Mouse (Mus musculus): ENCODE measurements around the gene Rab39.

Rab39 gene

GRCm38 (mm10) chr9:53705992-53706696 lies at the start of gene Rab39:
Rab39 (minus strand) TSS chr9:53706232.
- peak; percentile 73 for DNase-seq (ENCODE audit: low spot score)

GRCm38 (mm10) chr9:53754801-53755200 lies 48.8 kb upstream of the Rab39 start:
- no peak for DNase-seq (ENCODE audit: low spot score)

- no peak for DNase-seq (ENCODE audit: low spot score)
Measured at GRCm38 (mm10) chr9:53750899-53751298, 44.9 kb upstream of the Rab39 start.

- no peak for DNase-seq (ENCODE audit: low spot score)
Measured at GRCm38 (mm10) chr9:53750411-53750810, 44.4 kb upstream of the Rab39 start.

- no peak for DNase-seq (ENCODE audit: low spot score)
Measured at GRCm38 (mm10) chr9:53740829-53741404, 34.9 kb upstream of the Rab39 start.

GRCm38 (mm10) chr9:53705491-53705991 lies 491 bp downstream of the Rab39 start:
- DNase-seq (ENCODE audit: low spot score), result peak; percentile 3

GRCm38 (mm10) chr9:53702991-53703390 lies 3.0 kb downstream of the Rab39 start:
- no peak for DNase-seq (ENCODE audit: low spot score)

- no peak for DNase-seq (ENCODE audit: low spot score)
Measured at GRCm38 (mm10) chr9:53700496-53700895, 5.5 kb downstream of the Rab39 start.

GRCm38 (mm10) chr9:53695846-53696245 lies 10.2 kb downstream of the Rab39 start:
- no peak for DNase-seq (ENCODE audit: low spot score)

- no peak for DNase-seq (ENCODE audit: low spot score)
Measured at GRCm38 (mm10) chr9:53693718-53694117, 12.3 kb downstream of the Rab39 start.

GRCm38 (mm10) chr9:53691745-53692670 lies 14.0 kb downstream of the Rab39 start:
- no peak for DNase-seq (ENCODE audit: low spot score)

- DNase-seq (ENCODE audit: low spot score), result no peak
Measured at GRCm38 (mm10) chr9:53680851-53681250, 25.2 kb downstream of the Rab39 start.

GRCm38 (mm10) chr9:53676921-53677320 lies 29.1 kb downstream of the Rab39 start:
- DNase-seq (ENCODE audit: low spot score), result no peak

GRCm38 (mm10) chr9:53673571-53673970 lies 32.5 kb downstream of the Rab39 start:
- DNase-seq (ENCODE audit: low spot score), result peak; percentile 82

GRCm38 (mm10) chr9:53669680-53670219 lies 36.3 kb downstream of the Rab39 start, which contains the start of gene Cul5:
Cul5 (minus strand) TSS chr9:53670014.
- peak; percentile 12 for DNase-seq (ENCODE audit: low spot score)

- peak; percentile 96 for DNase-seq (ENCODE audit: low spot score)
Measured at GRCm38 (mm10) chr9:53667020-53667669, 38.9 kb downstream of the Rab39 start.

- DNase-seq (ENCODE audit: low spot score), result no peak
Measured at GRCm38 (mm10) chr9:53666665-53667019, 39.4 kb downstream of the Rab39 start.

- DNase-seq (ENCODE audit: low spot score), result no peak
Measured at GRCm38 (mm10) chr9:53665428-53665827, 40.6 kb downstream of the Rab39 start.

- no peak for DNase-seq (ENCODE audit: low spot score)
Measured at GRCm38 (mm10) chr9:53664819-53665218, 41.2 kb downstream of the Rab39 start.

GRCm38 (mm10) chr9:53634796-53635195 lies 71.2 kb downstream of the Rab39 start:
- no peak for DNase-seq (ENCODE audit: low spot score)
